11 mouse cellular contexts compared by ENCODE assay signal in the genomic region with DNA sequence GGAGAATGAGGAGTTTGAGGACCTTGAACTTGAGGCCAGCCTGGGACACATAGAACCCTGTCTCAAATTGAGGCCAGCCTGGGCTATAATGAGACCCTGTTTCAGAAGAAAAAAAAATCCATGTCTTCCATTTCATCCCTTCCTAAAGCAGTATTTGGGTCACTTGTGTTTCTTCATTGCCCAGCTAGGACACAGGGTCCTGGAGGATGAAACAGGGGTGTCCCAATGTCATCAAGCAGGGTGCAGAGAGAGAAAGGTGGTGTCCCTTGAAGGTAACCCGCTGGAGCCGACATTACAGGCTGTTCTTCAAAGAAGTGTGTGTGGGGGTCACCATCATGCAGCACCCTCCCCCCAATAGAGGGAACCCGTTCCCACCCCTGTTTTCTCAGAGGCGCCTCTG.
DNase-seq lines count a peak whose midpoint lies in the region; ATAC-seq lines count a peak whose summit lies in the region.
"Had no signal": no experiment of that assay in that cellular context is flagged by ENCODE, and none has a peak within 500 bp of the region (broad histone marks: within the 10 kb centered on the region; RNA-seq: fewer than 3 reads in every experiment).

No protein-coding gene starts in this region.

- no peak for ATAC-seq in intestine, embryonic 14.5 days (replicated peaks; ENCODE audit: low FRiP score, low TSS enrichment, low read depth)
- no peak for ATAC-seq in intestine, embryonic 16.5 days
- ATAC-seq in forebrain, embryonic 12.5 days (ENCODE audit: low FRiP score), result no peak
- ATAC-seq in stomach, embryonic 14.5 days (ENCODE audit: insufficient number of reproducible peaks, insufficient read depth, low FRiP score, low read depth), result no peak
- ATAC-seq in granulocyte monocyte progenitor cell, adult 5-6 weeks (replicated peaks; ENCODE audit: poor library complexity, severe bottlenecking), result no peak
- no peak for ATAC-seq in cerebellum, adult (ENCODE audit: insufficient number of reproducible peaks, low FRiP score, low TSS enrichment)
- ATAC-seq: inflammation-experienced regulatory T-cells, adult 6 months had no signal

- H3K9ac ChIP-seq in intestine, embryonic 14.5 days (ENCODE audit: low read length), result no peak overlapping the region
- H3K9ac ChIP-seq in intestine, embryonic 16.5 days (ENCODE audit: low read depth, low read length), result no peak overlapping the region; the same call in 1 of the 2 replicates
- peak overlapping the region; percentile 47; the same call in 1 of the 2 replicates for H3K9ac ChIP-seq in forebrain, embryonic 12.5 days
- no peak overlapping the region for H3K9ac ChIP-seq in stomach, embryonic 14.5 days (replicated peaks; ENCODE audit: low read depth, low read length)

- H3K27ac ChIP-seq in intestine, embryonic 14.5 days (ENCODE audit: low read depth), result peak overlapping the region; percentile 60; the same call in 1 of the 2 replicates
- no peak overlapping the region for H3K27ac ChIP-seq in intestine, embryonic 16.5 days (ENCODE audit: low read length)
- peak overlapping the region; percentile 94 for H3K27ac ChIP-seq in forebrain, embryonic 12.5 days
- peak overlapping the region; percentile 78 for H3K27ac ChIP-seq in limb, embryonic 10.5 days
- H3K27ac ChIP-seq in stomach, embryonic 14.5 days (ENCODE audit: low read length), result peak overlapping the region; percentile 73

- 50% methylated on average over 4 of the region's 4 CpGs for WGBS in intestine, embryonic 14.5 days
- 52% methylated on average over 4 of the region's 4 CpGs for WGBS in intestine, embryonic 16.5 days
- 4% methylated on average over 4 of the region's 4 CpGs for WGBS in forebrain, embryonic 12.5 days
- 32% methylated on average over 4 of the region's 4 CpGs for WGBS in limb, embryonic 10.5 days
- 58% methylated on average over 4 of the region's 4 CpGs for WGBS in stomach, embryonic 14.5 days

- H3K4me3 ChIP-seq in intestine, embryonic 14.5 days (ENCODE audit: low read depth, low read length), result no peak overlapping the region
- no peak overlapping the region for H3K4me3 ChIP-seq in intestine, embryonic 16.5 days (ENCODE audit: low read length)
- H3K4me3 ChIP-seq in forebrain, embryonic 12.5 days (replicated peaks), result no peak overlapping the region
- H3K4me3 ChIP-seq in limb, embryonic 10.5 days, result no peak overlapping the region
- H3K4me3 ChIP-seq in stomach, embryonic 14.5 days (ENCODE audit: low read depth, low read length), result no peak overlapping the region

- no peak for DNase-seq in intestine, embryonic 14.5 days (ENCODE audit: low spot score)
- DNase-seq in limb, embryonic 10.5 days (ENCODE audit: low spot score), result no peak
- DNase-seq in layer of hippocampus, adult 9-10 months (ENCODE audit: low spot score), result no peak
- DNase-seq: adrenal gland, adult 8-10 months; B cell, adult 2 months had no signal

- H3K9me3 ChIP-seq in intestine, embryonic 14.5 days (ENCODE audit: control insufficient read depth, low read length), result no peaks in the 10 kb centered on the region
- H3K9me3 ChIP-seq in intestine, embryonic 16.5 days (ENCODE audit: control insufficient read depth, low read length), result no peaks in the 10 kb centered on the region
- no peaks in the 10 kb centered on the region for H3K9me3 ChIP-seq in forebrain, embryonic 12.5 days
- no peaks in the 10 kb centered on the region for H3K9me3 ChIP-seq in limb, embryonic 10.5 days (replicated peaks)
- no peaks in the 10 kb centered on the region for H3K9me3 ChIP-seq in stomach, embryonic 14.5 days (ENCODE audit: control insufficient read depth, low read depth, low read length)

- peaks cover 34% of the 10 kb centered on the region for H3K4me1 ChIP-seq in intestine, embryonic 14.5 days (replicated peaks; ENCODE audit: control insufficient read depth, insufficient read depth, low read length)
- H3K4me1 ChIP-seq in intestine, embryonic 16.5 days (ENCODE audit: control insufficient read depth, insufficient read depth, low read length), result peaks cover 35% of the 10 kb centered on the region
- peaks cover 86% of the 10 kb centered on the region for H3K4me1 ChIP-seq in forebrain, embryonic 12.5 days
- H3K4me1 ChIP-seq in limb, embryonic 10.5 days, result peaks cover 77% of the 10 kb centered on the region
- H3K4me1 ChIP-seq in stomach, embryonic 14.5 days (ENCODE audit: control insufficient read depth, insufficient read depth, low read length), result peaks cover 34% of the 10 kb centered on the region

- H3K36me3 ChIP-seq in intestine, embryonic 14.5 days (ENCODE audit: control insufficient read depth, insufficient read depth, low read length), result no peaks in the 10 kb centered on the region
- no peaks in the 10 kb centered on the region for H3K36me3 ChIP-seq in intestine, embryonic 16.5 days (ENCODE audit: control insufficient read depth, insufficient read depth, low read length)
- no peaks in the 10 kb centered on the region for H3K36me3 ChIP-seq in forebrain, embryonic 12.5 days (replicated peaks)
- H3K36me3 ChIP-seq in limb, embryonic 10.5 days, result 0 out of 2 replicates have a peak, but pooled peaks cover 3% of the 10 kb centered on the region
- no peaks in the 10 kb centered on the region for H3K36me3 ChIP-seq in stomach, embryonic 14.5 days (ENCODE audit: control insufficient read depth, insufficient read depth, low read length)

- H3K4me2 ChIP-seq in intestine, embryonic 14.5 days (ENCODE audit: low read length), result no peak overlapping the region
- H3K4me2 ChIP-seq in intestine, embryonic 16.5 days (ENCODE audit: low read depth, low read length), result no peak overlapping the region
- peak overlapping the region; percentile 21 for H3K4me2 ChIP-seq in forebrain, embryonic 12.5 days
- no peak overlapping the region for H3K4me2 ChIP-seq in stomach, embryonic 14.5 days (replicated peaks; ENCODE audit: low read depth, low read length)

- H3K27me3 ChIP-seq in intestine, embryonic 14.5 days (replicated peaks; ENCODE audit: control insufficient read depth, insufficient read depth, low read length), result no peaks in the 10 kb centered on the region
- H3K27me3 ChIP-seq in intestine, embryonic 16.5 days (replicated peaks; ENCODE audit: control insufficient read depth, insufficient read depth, low read length), result no peaks in the 10 kb centered on the region
- peaks cover 30% of the 10 kb centered on the region for H3K27me3 ChIP-seq in forebrain, embryonic 12.5 days
- peaks cover 47% of the 10 kb centered on the region for H3K27me3 ChIP-seq in limb, embryonic 10.5 days (ENCODE audit: low read depth, poor library complexity, severe bottlenecking)
- H3K27me3 ChIP-seq in stomach, embryonic 14.5 days (ENCODE audit: control insufficient read depth, insufficient read depth, low read length), result no peaks in the 10 kb centered on the region
